Mouse (Mus musculus): ENCODE results near the gene Hist1h1d.
"Not testable (repeated sequence)": the region's sequence is repeated elsewhere in the genome, so short reads cannot be mapped to it uniquely, and the experiment has no call there.

Gene Hist1h1d

GRCm38 (mm10) chr13:23573034-23573897 lies 20.2 kb downstream of the Hist1h1d start:
- not testable (repeated sequence) for DNase-seq (ENCODE audit: low spot score in 2 of 2)

GRCm38 (mm10) chr13:23573898-23574524 lies 20.9 kb downstream of the Hist1h1d start, which contains the start of the genes Hist1h2bf and Hist1h2ad:
TSS of gene Hist1h2bf (minus strand) at chr13:23574196.
TSS of gene Hist1h2ad (plus strand) at chr13:23574381.
- peak; percentile 91 to 96 for DNase-seq (ENCODE audit: low spot score in 2 of 2)

- not testable (repeated sequence) for DNase-seq (ENCODE audit: low spot score in 2 of 2)
Measured at GRCm38 (mm10) chr13:23574546-23575170, 21.6 kb downstream of the Hist1h1d start.

- peak in 1 of 2 experiments; percentile 53 for DNase-seq (ENCODE audit: low spot score in 2 of 2)
Measured at GRCm38 (mm10) chr13:23575271-23575851, 22.3 kb downstream of the Hist1h1d start, which contains the start of gene Hist1h3d. TSS of gene Hist1h3d (plus strand) at chr13:23575763.

GRCm38 (mm10) chr13:23575864-23576313 lies 22.8 kb downstream of the Hist1h1d start:
- DNase-seq (ENCODE audit: low spot score in 2 of 2): not testable (repeated sequence)

GRCm38 (mm10) chr13:23576351-23576881 lies 23.4 kb downstream of the Hist1h1d start:
- no peak for DNase-seq (ENCODE audit: low spot score in 2 of 2)

GRCm38 (mm10) chr13:23576906-23577639 lies 24.0 kb downstream of the Hist1h1d start:
- no peak for DNase-seq (ENCODE audit: low spot score in 2 of 2)

- DNase-seq (ENCODE audit: low spot score in 2 of 2): no peak
Measured at GRCm38 (mm10) chr13:23577835-23578234, 24.8 kb downstream of the Hist1h1d start.

- peak; percentile 97 for DNase-seq (ENCODE audit: low spot score in 2 of 2)
Measured at GRCm38 (mm10) chr13:23581408-23582218, 28.6 kb downstream of the Hist1h1d start, which contains the start of gene Hist1h4d. TSS of gene Hist1h4d (plus strand) at chr13:23581598.

- DNase-seq (ENCODE audit: low spot score in 2 of 2): no peak
Measured at GRCm38 (mm10) chr13:23582219-23583056, 29.4 kb downstream of the Hist1h1d start.

GRCm38 (mm10) chr13:23583387-23584068 lies 30.5 kb downstream of the Hist1h1d start:
- no peak for DNase-seq (ENCODE audit: low spot score in 2 of 2)

GRCm38 (mm10) chr13:23584331-23584730 lies 31.3 kb downstream of the Hist1h1d start:
- no peak for DNase-seq (ENCODE audit: low spot score in 2 of 2)

- DNase-seq (ENCODE audit: low spot score in 2 of 2): peak; percentile 30 to 65
Measured at GRCm38 (mm10) chr13:23585029-23585441, 32.0 kb downstream of the Hist1h1d start.

GRCm38 (mm10) chr13:23585442-23586098 lies 32.5 kb downstream of the Hist1h1d start:
- DNase-seq (ENCODE audit: low spot score in 2 of 2): peak; percentile 57 to 65

GRCm38 (mm10) chr13:23586099-23586939 lies 33.3 kb downstream of the Hist1h1d start:
- DNase-seq (ENCODE audit: low spot score in 2 of 2): no peak

GRCm38 (mm10) chr13:23586940-23587225 lies 33.8 kb downstream of the Hist1h1d start:
- DNase-seq (ENCODE audit: low spot score in 2 of 2): no peak

GRCm38 (mm10) chr13:23591206-23591605 lies 38.1 kb downstream of the Hist1h1d start:
- no peak for DNase-seq (ENCODE audit: low spot score in 2 of 2)
